Mouse (Mus musculus) liver, adult 2 months (tissue): ENCODE results near the gene Slc22a16.

ENCODE experiments used
- CTCF ChIP-seq: fragments of 200-500 bp; IDR thresholded peaks from 2 replicates; pipeline ENCODE4 v1.5.1; 2011; ENCODE audit warnings: low read depth, low read length, control low read depth
- POLR2A ChIP-seq: fragments of 200-500 bp; IDR thresholded peaks from 2 replicates; pipeline ENCODE4 v1.6.1; 2011; ENCODE audit warnings: low read length, control low read depth; ENCODE audit not compliant: insufficient read depth; ENCODE audit errors: extremely low read depth

DNA sequence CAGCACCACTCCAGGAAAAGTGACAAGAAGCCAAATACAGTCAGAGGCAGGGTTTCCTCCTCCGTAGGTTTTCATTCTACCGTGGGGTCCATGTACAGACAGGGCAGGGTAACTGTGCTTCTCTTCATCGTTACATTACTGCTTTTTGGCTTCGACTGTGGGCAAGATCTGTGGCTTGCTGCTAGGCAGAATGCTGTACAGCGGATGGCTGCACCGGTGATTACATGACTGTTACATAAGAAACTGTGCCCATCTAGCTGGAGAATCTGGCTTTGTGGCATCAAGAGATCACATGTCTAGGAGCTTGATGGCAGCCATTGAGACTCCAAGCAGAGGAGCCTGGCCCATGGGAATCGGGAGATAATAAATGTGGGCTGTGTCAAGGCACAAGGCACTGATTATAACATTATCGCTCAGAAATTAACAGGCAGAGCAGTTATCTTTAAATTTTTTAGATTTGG, 43.8 kb upstream of the Slc22a16 start:
- TF ChIP-seq CTCF, result no peak
- no peak for TF ChIP-seq POLR2A
